Mouse (Mus musculus) lung, postnatal 36 days (tissue): ENCODE data around the gene Crxos.
"Not testable (repeated sequence)": the region's sequence is repeated elsewhere in the genome, so short reads cannot be mapped to it uniquely, and the experiment has no call there.

Experiments
- DNase-seq: peaks from one replicate; pipeline ENCODE4 v3.0.0; 2022; ENCODE audit warnings: mixed read lengths

Crxos gene

GRCm38 (mm10) chr7:15882317-15882716 lies at the start of gene Crxos:
Crxos (plus strand) TSS chr7:15882617.
- DNase-seq: no peak

GRCm38 (mm10) chr7:15839578-15839977 lies 42.8 kb upstream of the Crxos start, which contains the start of gene Obox6:
Obox6 (minus strand) TSS chr7:15839678.
- no peak for DNase-seq

- no peak for DNase-seq
These were observed 22.8 kb upstream of the Crxos start for GRCm38 (mm10) chr7:15859657-15860056.

- DNase-seq: no peak
These were observed 18.3 kb upstream of the Crxos start for GRCm38 (mm10) chr7:15864104-15864503.

GRCm38 (mm10) chr7:15879756-15880155 lies 2.7 kb upstream of the Crxos start, which contains the start of gene Crx:
Crx (minus strand) TSS chr7:15879968.
- DNase-seq: no peak

GRCm38 (mm10) chr7:15881388-15881787 lies 1.0 kb upstream of the Crxos start:
- no peak for DNase-seq

GRCm38 (mm10) chr7:15881831-15882230 lies 586 bp upstream of the Crxos start:
- no peak for DNase-seq

GRCm38 (mm10) chr7:15884127-15884526 lies 1.7 kb downstream of the Crxos start:
- DNase-seq: no peak

GRCm38 (mm10) chr7:15894251-15894650 lies 11.8 kb downstream of the Crxos start:
- no peak for DNase-seq

GRCm38 (mm10) chr7:15901366-15902048 lies 19.1 kb downstream of the Crxos start:
- DNase-seq: no peak

GRCm38 (mm10) chr7:15905861-15906260 lies 23.4 kb downstream of the Crxos start:
- DNase-seq: no peak

- DNase-seq: no peak
These were observed 24.2 kb downstream of the Crxos start for GRCm38 (mm10) chr7:15906602-15907001.

GRCm38 (mm10) chr7:15907971-15908590 lies 25.7 kb downstream of the Crxos start:
- DNase-seq: no peak

GRCm38 (mm10) chr7:15910521-15910920 lies 28.1 kb downstream of the Crxos start:
- no peak for DNase-seq

GRCm38 (mm10) chr7:15912183-15912582 lies 29.8 kb downstream of the Crxos start:
- DNase-seq: peak; percentile 81

- peak; percentile 52 for DNase-seq
These were observed 31.8 kb downstream of the Crxos start for GRCm38 (mm10) chr7:15914252-15914651.

- DNase-seq: no peak
These were observed 32.3 kb downstream of the Crxos start for GRCm38 (mm10) chr7:15914751-15915150.

- DNase-seq: not testable (repeated sequence)
These were observed 33.3 kb downstream of the Crxos start for GRCm38 (mm10) chr7:15915695-15916094.

- DNase-seq: no peak
These were observed 33.8 kb downstream of the Crxos start for GRCm38 (mm10) chr7:15916134-15916723.

- DNase-seq: no peak
These were observed 34.6 kb downstream of the Crxos start for GRCm38 (mm10) chr7:15916996-15917395.

- no peak for DNase-seq
These were observed 36.0 kb downstream of the Crxos start for GRCm38 (mm10) chr7:15918371-15918770.

- DNase-seq: no peak
These were observed 37.5 kb downstream of the Crxos start for GRCm38 (mm10) chr7:15919947-15920346.

GRCm38 (mm10) chr7:15920645-15921190 lies 38.3 kb downstream of the Crxos start:
- DNase-seq: no peak

- DNase-seq: peak; percentile 60
These were observed 39.4 kb downstream of the Crxos start for GRCm38 (mm10) chr7:15921796-15922195.
